ENCODE assay signal across 1 mouse cellular context in the genomic region with DNA sequence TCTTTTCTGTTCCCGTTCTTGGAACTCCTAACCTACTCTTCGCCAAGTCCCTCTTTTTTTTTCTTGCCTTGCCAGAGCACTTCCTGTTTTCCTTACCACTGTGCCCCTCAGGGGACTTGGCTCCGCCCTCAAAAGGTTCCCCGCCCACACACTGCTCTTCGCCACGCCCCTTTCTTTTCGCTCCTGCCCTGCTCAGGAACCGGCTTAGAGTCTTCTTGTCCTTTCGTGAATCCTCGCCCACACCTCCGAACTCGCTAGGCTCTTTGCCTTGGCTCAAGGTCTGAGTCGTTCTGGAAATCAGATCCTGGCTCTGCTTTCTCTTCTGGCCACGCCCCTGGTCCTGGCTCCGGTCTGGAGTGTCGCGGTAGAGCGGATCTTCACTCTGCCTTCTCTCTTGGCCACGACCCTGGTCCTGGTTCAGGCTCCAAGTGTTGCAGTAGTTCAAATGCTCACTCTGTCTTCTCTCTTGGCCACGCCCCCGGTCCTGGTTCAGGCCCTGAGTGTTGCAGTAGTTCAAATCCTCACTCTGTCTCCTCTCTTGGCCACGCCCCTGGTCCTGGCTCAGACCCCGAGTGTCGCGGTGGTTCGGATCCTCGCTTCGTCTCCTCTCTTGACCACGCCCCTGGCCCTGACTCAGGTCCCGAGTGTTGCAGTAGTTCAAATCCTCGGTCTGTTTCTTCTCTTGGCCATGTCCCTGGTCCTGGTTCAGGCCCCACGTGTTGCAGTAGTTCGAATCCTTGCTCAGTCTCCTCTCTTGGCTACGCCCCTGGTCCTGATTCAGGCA.
TF ChIP-seq lines count a peak whose summit lies in the region.

No protein-coding gene starts in this region.

TF ChIP-seq in myocyte, 11 proteins besides CTCF, POLR2A, EP300 and RAD21:
- TF ChIP-seq SRF (IDR thresholded peaks at IDR 0.05; ENCODE audit: control insufficient read depth, insufficient read length, low read depth) = no peak
- TF ChIP-seq TCF12 (IDR thresholded peaks at IDR 0.05; ENCODE audit: insufficient read depth, poor library complexity, severe bottlenecking) = no peak
- TF ChIP-seq CEBPB (IDR thresholded peaks at IDR 0.05; ENCODE audit: insufficient read depth, poor library complexity, severe bottlenecking) = no peak
- TF ChIP-seq MAX (IDR thresholded peaks at IDR 0.05; ENCODE audit: low read depth) = no peak
- TF ChIP-seq TCF3 (IDR thresholded peaks at IDR 0.05; ENCODE audit: insufficient read length, low read depth) = no peak
- no peak for TF ChIP-seq USF1 (IDR thresholded peaks at IDR 0.05; ENCODE audit: low read depth)
- TF ChIP-seq POLR2AphosphoS2 (IDR thresholded peaks at IDR 0.05; ENCODE audit: insufficient read length, low read depth) = no peak
- no peak for TF ChIP-seq MYOG (IDR thresholded peaks at IDR 0.05; ENCODE audit: control insufficient read depth in 1 of 3, insufficient read depth in 1 of 3, insufficient read length in 2 of 3, low read depth in 2 of 3)
- no peak for TF ChIP-seq E2F4 (IDR thresholded peaks at IDR 0.05; ENCODE audit: insufficient read depth)
- no peak for TF ChIP-seq MYOD1 (IDR thresholded peaks at IDR 0.05; ENCODE audit: control insufficient read depth in 1 of 3, insufficient read length in 2 of 3, low read depth in 2 of 3)
- TF ChIP-seq REST (IDR thresholded peaks at IDR 0.05; ENCODE audit: insufficient read depth, insufficient read length) = no peak
